Mouse (Mus musculus) CH12.LX (cell line): ENCODE results near the gene Tmub1. TPM values are rescaled to one million over a fixed set of nuclear protein-coding genes. Genes with fewer than 3 reads are reported as not detected.

Experiments used
- DNase-seq: peaks from one replicate; pipeline ENCODE4 v3.0.0-alpha.2; 2013; ENCODE audit errors: extremely low read depth
- H3K27ac ChIP-seq: 2 replicates; pipeline ENCODE4 v1.5.1; 2012; ENCODE audit warnings: low read depth, mild to moderate bottlenecking, control low read depth, moderate library complexity; ENCODE audit not compliant: insufficient read depth
- H3K27me3 ChIP-seq: replicated peaks from 2 replicates; pipeline ENCODE3; 2012; ENCODE audit warnings: inconsistent platforms
- H3K36me3 ChIP-seq, 2 experiments: replicated peaks in 1 of 2; 2 replicates each; pipeline versions ENCODE3 to v1.6.1; 2012; ENCODE audit warnings: inconsistent platforms in 1 of 2, low read length in 1 of 2, mild to moderate bottlenecking in 1 of 2, mixed read lengths in 1 of 2, moderate library complexity in 1 of 2; ENCODE audit not compliant: control insufficient read depth in 1 of 2, insufficient read depth in 1 of 2
- H3K4me1 ChIP-seq, 2 experiments: 2 replicates each; pipeline ENCODE4 v1.6.1; 2012; ENCODE audit warnings: inconsistent platforms in 1 of 2, moderate library complexity in 1 of 2; ENCODE audit not compliant: insufficient read depth in 2 of 2, control insufficient read depth in 1 of 2
- H3K4me2 ChIP-seq: 2 replicates; pipeline ENCODE4 v1.6.1; 2012; ENCODE audit warnings: low read depth, mild to moderate bottlenecking, control low read depth; ENCODE audit not compliant: poor library complexity, insufficient read depth, severe bottlenecking
- H3K4me3 ChIP-seq, 3 experiments: fragments of 150-350 bp in 1 of 3; sonication (generic) in 1 of 3; replicated peaks in 1 of 3; 2 replicates each; pipeline versions ENCODE3 to v1.5.1; 2011 to 2012; ENCODE audit warnings: low read depth in 2 of 3, low read length in 2 of 3, mild to moderate bottlenecking in 2 of 3, moderate library complexity in 2 of 3, control low read depth in 1 of 3, improper control_type of control experiment in 1 of 3, inconsistent platforms in 1 of 3, mixed read lengths in 1 of 3; ENCODE audit not compliant: poor library complexity in 1 of 3
- H3K79me2 ChIP-seq: replicated peaks from 2 replicates; pipeline ENCODE4 v1.6.1; 2012; ENCODE audit warnings: mild to moderate bottlenecking, moderate library complexity; ENCODE audit not compliant: control insufficient read depth, poor library complexity, insufficient read depth, severe bottlenecking; ENCODE audit errors: extremely low read depth
- H3K9ac ChIP-seq: 2 replicates; pipeline ENCODE4 v1.6.1; 2012; ENCODE audit warnings: low read depth, mild to moderate bottlenecking, control low read depth, moderate library complexity; ENCODE audit not compliant: insufficient read depth
- H3K9me3 ChIP-seq: replicated peaks from 2 replicates; pipeline ENCODE3; 2012; ENCODE audit warnings: low read length, inconsistent platforms, mixed read lengths
- CHD1 ChIP-seq: IDR thresholded peaks from 2 replicates; pipeline ENCODE4 v1.6.1; 2012; ENCODE audit warnings: low read depth, low read length, improper control_type of control experiment, inconsistent platforms
- CTCF ChIP-seq, 2 experiments: IDR thresholded peaks in 1 of 2; conservative IDR thresholded peaks in 1 of 2; 2 replicates each; pipeline ENCODE4 v1.5.1; 2011 to 2012; ENCODE audit warnings: low read depth in 2 of 2, low read length in 2 of 2, improper control_type of control experiment in 1 of 2, inconsistent platforms in 1 of 2, mild to moderate bottlenecking in 1 of 2, moderate library complexity in 1 of 2
- E2F4 ChIP-seq: IDR thresholded peaks from 2 replicates; pipeline ENCODE4 v1.6.1; 2011; ENCODE audit warnings: low read depth, low read length, improper control_type of control experiment; ENCODE audit not compliant: insufficient replicate concordance
- ELF1 ChIP-seq: IDR thresholded peaks from 2 replicates; pipeline ENCODE4 v1.6.1; 2014; ENCODE audit warnings: low read depth, mild to moderate bottlenecking, inconsistent platforms, low read length, improper control_type of control experiment
- ETS1 ChIP-seq: conservative IDR thresholded peaks from 2 replicates; pipeline ENCODE4 v1.6.1; 2012; ENCODE audit warnings: low read depth, mild to moderate bottlenecking, inconsistent platforms, low read length, improper control_type of control experiment, moderate library complexity
- HCFC1 ChIP-seq: IDR thresholded peaks from 2 replicates; pipeline ENCODE4 v1.6.1; 2012; ENCODE audit warnings: low read depth, mild to moderate bottlenecking, inconsistent platforms, low read length, improper control_type of control experiment
- IRF4 ChIP-seq: IDR thresholded peaks from 2 replicates; pipeline ENCODE4 v1.6.1; 2014; ENCODE audit warnings: low read depth, mild to moderate bottlenecking, inconsistent platforms, low read length, improper control_type of control experiment
- JUN ChIP-seq: IDR thresholded peaks from 2 replicates; pipeline ENCODE4 v1.6.1; 2011; ENCODE audit warnings: low read depth, mild to moderate bottlenecking, low read length, improper control_type of control experiment, moderate library complexity; ENCODE audit not compliant: insufficient read depth
- KAT2A ChIP-seq: IDR thresholded peaks from 2 replicates; pipeline ENCODE4 v1.6.1; 2012; ENCODE audit warnings: low read length, improper control_type of control experiment, inconsistent platforms; ENCODE audit not compliant: insufficient replicate concordance
- MAFK ChIP-seq: IDR thresholded peaks from 2 replicates; pipeline ENCODE4 v1.6.1; 2011; ENCODE audit warnings: low read length, improper control_type of control experiment; ENCODE audit not compliant: insufficient replicate concordance
- MAX ChIP-seq: IDR thresholded peaks from 2 replicates; pipeline ENCODE4 v1.6.1; 2011; ENCODE audit warnings: low read length, improper control_type of control experiment
- MXI1 ChIP-seq: IDR thresholded peaks from 2 replicates; pipeline ENCODE4 v1.6.1; 2011; ENCODE audit warnings: mild to moderate bottlenecking, low read depth, low read length, improper control_type of control experiment
- MYC ChIP-seq: IDR thresholded peaks from 2 replicates; pipeline ENCODE4 v1.6.1; 2011; ENCODE audit warnings: low read depth, mild to moderate bottlenecking, improper control_type of control experiment, low read length
- NELFE ChIP-seq: IDR thresholded peaks from 2 replicates; pipeline ENCODE4 v1.6.1; 2011; ENCODE audit warnings: low read depth, low read length, improper control_type of control experiment
- POLR2A ChIP-seq: IDR thresholded peaks from 2 replicates; pipeline ENCODE4 v1.6.1; 2011; ENCODE audit warnings: low read depth, mild to moderate bottlenecking, improper control_type of control experiment, low read length
- POLR2AphosphoS2 ChIP-seq: IDR thresholded peaks from 2 replicates; pipeline ENCODE4 v1.6.1; 2011; ENCODE audit warnings: low read depth, low read length, improper control_type of control experiment
- RCOR1 ChIP-seq: conservative IDR thresholded peaks from 2 replicates; pipeline ENCODE4 v1.6.1; 2012; ENCODE audit warnings: low read depth, mild to moderate bottlenecking, inconsistent platforms, low read length, improper control_type of control experiment
- SIN3A ChIP-seq: IDR thresholded peaks from 2 replicates; pipeline ENCODE4 v1.6.1; 2012; ENCODE audit warnings: low read length, improper control_type of control experiment, inconsistent platforms
- SMC3 ChIP-seq: IDR thresholded peaks from 2 replicates; pipeline ENCODE4 v1.6.1; 2011; ENCODE audit warnings: low read depth, low read length, improper control_type of control experiment
- TCF12 ChIP-seq: IDR thresholded peaks from 2 replicates; pipeline ENCODE4 v1.6.1; 2014; ENCODE audit warnings: low read depth, mild to moderate bottlenecking, inconsistent platforms, low read length, improper control_type of control experiment
- UBTF ChIP-seq: IDR thresholded peaks from 2 replicates; pipeline ENCODE4 v1.6.1; 2012; ENCODE audit warnings: low read depth, mild to moderate bottlenecking, inconsistent platforms, low read length, improper control_type of control experiment, moderate library complexity
- USF1 ChIP-seq: IDR thresholded peaks from 2 replicates; pipeline ENCODE4 v1.6.1; 2014; ENCODE audit warnings: low read depth, mild to moderate bottlenecking, inconsistent platforms, low read length, improper control_type of control experiment
- ZKSCAN1 ChIP-seq: IDR thresholded peaks from 2 replicates; pipeline ENCODE4 v1.6.1; 2012; ENCODE audit warnings: low read depth, inconsistent platforms, low read length, improper control_type of control experiment, borderline replicate concordance
- ZMIZ1 ChIP-seq: IDR thresholded peaks from 2 replicates; pipeline ENCODE4 v1.6.1; 2012; ENCODE audit warnings: low read depth, mild to moderate bottlenecking, inconsistent platforms, low read length, improper control_type of control experiment
- dilution Hi-C: fragments of 300-500 bp; cut with MboI; formaldehyde crosslinking; loops from 2 replicates; pipeline ENCODE4 v1.14.3; 2020; ENCODE audit warnings: low sequenced_read_pairs; ENCODE audit not compliant: extremely low pct_unique_long_range_greater_than_20kb, extremely low pct_ligation_motif_present
- in situ Hi-C: fragments of 300-500 bp; cut with MboI; formaldehyde crosslinking; loops from 3 replicates; pipeline ENCODE4 v1.14.3; 2019; ENCODE audit warnings: low sequenced_read_pairs, low pct_ligation_motif_present, low pct_unique_long_range_greater_than_20kb, mixed read lengths
- polyA plus RNA-seq: library from polyadenylated mRNA; unstranded; fragments of >175 nt; gene quantifications from 2 replicates; pipeline ENCODE4 v1.2.1, GENCODE M21; 2012; ENCODE audit warnings: low read depth; ENCODE audit not compliant: insufficient read length
- total RNA-seq, 2 experiments: library from RNA; depleted of rRNA; stranded (reverse); fragments of 300-350 nt in 1 of 2; fragments of >200 nt in 1 of 2; gene quantifications; 2 replicates each; pipeline ENCODE4 v1.2.3; 2012 to 2014

The Tmub1 gene
- total and polyA plus RNA-seq, 3 experiments, result 6.1 to 13.1 (median 11.2) TPM

DNA sequence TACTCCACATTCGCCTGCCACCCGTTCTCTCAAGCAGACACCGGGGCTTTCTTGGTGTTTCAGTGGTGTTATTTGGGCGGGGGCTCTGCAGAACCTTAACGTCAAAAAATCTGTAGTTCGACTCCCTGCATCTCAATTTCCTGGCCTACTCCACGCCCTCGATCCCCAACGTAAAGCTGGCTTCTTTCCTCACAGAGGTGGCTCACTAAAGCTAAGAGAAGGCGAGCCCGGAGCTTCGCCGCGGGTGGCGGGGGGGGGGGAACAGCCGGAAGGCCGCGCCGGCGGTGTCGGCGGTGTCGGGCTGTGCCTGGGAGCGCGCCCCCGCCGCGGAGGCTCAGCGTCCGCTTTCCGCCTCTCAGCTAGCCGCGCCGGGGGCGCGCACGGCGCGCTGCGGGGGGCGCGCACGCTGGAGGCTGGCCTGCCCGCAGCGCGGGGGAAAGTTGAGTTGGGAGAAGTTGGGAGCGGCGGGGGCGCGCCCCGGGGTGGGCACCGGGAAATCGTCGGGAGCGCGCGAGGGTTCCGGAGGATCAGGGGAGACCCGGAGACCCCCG is 22.7 kb downstream of the Tmub1 start (continued):
- TF ChIP-seq ETS1, result no peak

DNA sequence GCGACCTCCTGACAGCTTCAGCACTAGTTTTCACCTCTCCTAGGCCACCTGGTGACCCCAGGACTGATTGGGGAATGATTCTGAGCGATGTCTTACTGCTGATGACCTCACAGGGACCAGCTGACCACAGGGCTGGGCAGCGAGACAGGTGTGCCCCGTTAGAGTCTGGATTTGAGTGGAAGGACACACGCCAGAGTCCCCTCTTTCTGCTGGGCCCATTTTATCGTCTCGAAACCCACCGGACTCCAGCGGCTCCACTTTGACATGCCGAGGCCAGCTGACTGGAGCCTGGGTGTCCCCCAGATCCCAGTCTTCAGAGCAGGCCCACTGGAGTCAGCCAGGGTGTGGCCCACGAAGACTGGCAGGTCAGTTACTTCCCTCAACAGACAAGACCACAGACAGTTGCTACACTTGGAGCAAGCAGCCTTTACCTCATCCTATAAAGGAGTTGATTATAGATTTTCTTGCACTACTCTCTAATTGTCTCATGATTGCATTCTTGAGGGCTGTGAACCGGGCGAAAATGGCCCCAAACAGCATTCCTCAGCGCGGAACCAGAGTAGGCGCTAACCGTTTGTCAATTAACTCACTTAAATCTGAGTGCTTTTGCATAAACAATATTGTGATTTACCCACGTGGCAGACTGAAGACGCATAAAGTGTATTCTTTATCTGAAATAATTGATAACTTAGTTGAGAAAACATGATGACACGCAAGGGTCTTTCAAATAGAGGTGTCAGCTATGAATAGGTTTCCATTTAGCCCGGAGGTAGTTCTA is 23.5 kb downstream of the Tmub1 start:
- Histone ChIP-seq H3K36me3 (peaks cover 14 to 43% of the 10 kb centered on the region in 2 experiments), H3K4me3 (peak overlapping the region; percentile 68 to 94 (median 86)), H3K9me3 (no peaks in the 10 kb centered on the region), H3K4me2 (peak overlapping the region; percentile 84), H3K27ac (peak overlapping the region; percentile 63), H3K4me1 (peaks cover 16 to 41% of the 10 kb centered on the region in 2 experiments), H3K79me2 (peaks cover 10% of the 10 kb centered on the region; the same call in 1 of the 2 replicates), H3K27me3 (no peaks in the 10 kb centered on the region)
- in situ Hi-C loops, result loop anchor here (5.0 kb wide), 1 partner anchor 33 kb away; no protein-coding TSS in a partner anchor
- dilution Hi-C loops, result no loop called here
- DNase-seq, result peak; percentile 17
- no peak for TF ChIP-seq JUN
- 0 out of 2 replicates have a peak, but pooled peaks have one; percentile 34 for TF ChIP-seq UBTF
- no peak for TF ChIP-seq MXI1
- TF ChIP-seq TCF12, result no peak
- TF ChIP-seq, all 38 proteins: peak for 1
- peak overlapping the region; percentile 97 for H3K9ac ChIP-seq

DNA sequence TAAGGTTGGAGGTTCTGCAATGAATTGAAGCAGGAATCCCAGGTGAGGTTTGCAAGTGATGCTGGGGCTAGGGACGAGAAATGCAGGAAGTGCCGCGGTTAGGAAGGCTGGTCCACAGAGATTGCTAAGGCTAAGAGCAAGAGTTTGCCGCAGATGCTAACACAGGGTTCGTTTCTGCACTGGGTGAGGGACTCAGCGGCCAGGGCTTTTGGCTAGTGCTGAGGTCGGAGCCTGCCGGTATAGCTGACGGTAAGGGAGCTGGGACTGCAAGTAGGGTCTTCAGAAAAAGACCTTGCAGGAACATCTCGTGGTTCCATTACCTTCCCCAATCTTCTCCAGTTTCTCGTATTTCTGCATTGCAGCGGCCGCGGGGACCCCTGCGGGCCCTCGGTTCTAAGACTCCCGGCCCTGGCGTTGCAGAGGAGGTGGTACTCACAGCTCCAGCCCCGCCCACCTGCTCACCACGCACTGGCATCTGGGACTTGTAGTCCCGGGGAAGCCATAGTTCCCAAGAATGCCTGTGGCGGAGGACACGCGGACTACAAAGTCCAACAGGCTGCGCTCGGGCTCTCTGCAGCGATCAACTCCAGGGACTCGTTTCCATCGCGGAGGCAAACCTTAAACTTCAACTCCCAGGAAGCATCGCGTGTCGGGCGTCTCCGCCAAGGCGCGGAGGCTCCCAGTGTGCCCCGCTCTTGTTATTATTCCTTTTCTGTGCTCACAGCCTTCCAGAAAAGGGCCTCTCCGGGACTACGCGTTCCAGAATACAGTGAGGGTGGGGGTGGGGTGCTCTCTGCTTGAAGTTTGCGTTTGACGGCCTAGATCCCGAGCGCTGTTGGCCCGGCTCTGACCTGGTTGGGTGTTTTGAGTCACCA is 24.3 kb downstream of the Tmub1 start, which contains the start of the genes Cdk5 and Slc4a2:
Gene Cdk5, minus strand, starts transcription at position 402 of the 875 bp plus-strand sequence.
Gene Slc4a2, plus strand, starts transcription at position 709 of the 875 bp plus-strand sequence.
- Histone ChIP-seq H3K9me3 (no peaks in the 10 kb centered on the region), H3K4me1 (peaks cover 16 to 41% of the 10 kb centered on the region in 2 experiments), H3K27ac (peak within 1 kb of the TSS; percentile 63), H3K4me3 (peak within 1 kb of the TSS; percentile 68 to 94 (median 86)), H3K4me2 (peak within 1 kb of the TSS; percentile 84), H3K9ac (peak within 1 kb of the TSS; percentile 97), H3K79me2 (peaks cover 10% of the 10 kb centered on the region; the same call in 1 of the 2 replicates), H3K36me3 (peaks cover 14 to 45% of the 10 kb centered on the region in 2 experiments), H3K27me3 (no peaks in the 10 kb centered on the region)
- in situ Hi-C loops (loop anchor here (5.0 kb wide), 1 partner anchor 34 kb away; no protein-coding TSS in a partner anchor), dilution Hi-C loops (no loop called here)
- peak; percentile 99 for DNase-seq
- peak; percentile 62 for TF ChIP-seq ZMIZ1
- TF ChIP-seq CTCF (conservative IDR thresholded peaks at IDR 0.05 in 1 of 2, IDR thresholded peaks at IDR 0.05 in 1 of 2; ENCODE audit: low read depth in 2 of 2, low read length in 2 of 2), result 0 out of 4 replicates have a peak, but pooled peaks of 1 of the 2 experiments have one; percentile 7
- TF ChIP-seq USF1, result no peak
- peak; percentile 73 for TF ChIP-seq POLR2A
- TF ChIP-seq UBTF, result no peak; the same call in 1 of the 2 replicates
- peak; percentile 93 for TF ChIP-seq SIN3A
- TF ChIP-seq ELF1, result peak; percentile 86
- TF ChIP-seq MXI1, result peak; percentile 94
- peak; percentile 96 for TF ChIP-seq HCFC1
- TF ChIP-seq CHD1, result no peak
- no peak for TF ChIP-seq MAFK
- TF ChIP-seq E2F4, result peak; percentile 53; the same call in 1 of the 2 replicates
- no peak for TF ChIP-seq JUN
- no peak; the same call in 1 of the 2 replicates for TF ChIP-seq ZKSCAN1
- peak; percentile 77 for TF ChIP-seq TCF12
- peak; percentile 81 for TF ChIP-seq IRF4
- TF ChIP-seq SMC3, result no peak
- peak; percentile 66; the same call in 1 of the 2 replicates for TF ChIP-seq NELFE
- TF ChIP-seq MYC, result peak; percentile 90
- peak; percentile 99 for TF ChIP-seq KAT2A
- TF ChIP-seq MAX, result peak; percentile 80
- no peak for TF ChIP-seq RCOR1
- no peak for TF ChIP-seq POLR2AphosphoS2
